Mouse (Mus musculus): ENCODE results near the gene Lingo1. TPM values are rescaled to one million over a fixed set of nuclear protein-coding genes. Genes with fewer than 3 reads are reported as not detected.

Lingo1 gene
- polyA plus RNA-seq, 1 experiment from 2014 or later = 2.1 TPM

DNA sequence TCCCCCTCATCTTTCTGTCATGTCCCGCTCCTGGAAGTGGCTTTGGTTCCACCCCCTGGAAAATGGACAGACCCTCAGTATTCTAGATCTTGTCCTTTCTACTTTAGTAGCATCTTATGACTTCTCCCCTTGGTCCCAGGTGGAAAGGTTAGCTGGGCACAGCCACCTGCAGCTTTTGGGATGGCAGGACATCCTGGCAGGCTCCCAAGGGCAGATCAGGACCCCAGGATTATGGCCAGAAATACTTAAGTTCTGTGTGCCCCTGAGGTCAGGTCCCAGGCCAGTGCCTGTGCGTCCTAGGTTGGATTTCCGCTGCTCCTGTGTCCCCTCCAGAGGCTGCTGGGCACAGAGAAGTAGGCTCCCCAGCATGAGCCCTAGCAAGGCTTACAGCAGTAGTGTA is 180.2 kb downstream of the Lingo1 start:
- DNase-seq (ENCODE audit: low spot score) = no peak
- H3K27ac ChIP-seq (replicated peaks) = no peak overlapping the region
- H3K9me3 ChIP-seq = no peaks in the 10 kb centered on the region
- no peak overlapping the region for H3K4me3 ChIP-seq
- no peaks in the 10 kb centered on the region for H3K36me3 ChIP-seq (replicated peaks)
- H3K27me3 ChIP-seq (replicated peaks; ENCODE audit: low read depth, poor library complexity, severe bottlenecking) = peaks cover 40% of the 10 kb centered on the region
- peaks cover 12% of the 10 kb centered on the region for H3K4me1 ChIP-seq
- 82% methylated on average over 3 of the region's 3 CpGs for WGBS

DNA sequence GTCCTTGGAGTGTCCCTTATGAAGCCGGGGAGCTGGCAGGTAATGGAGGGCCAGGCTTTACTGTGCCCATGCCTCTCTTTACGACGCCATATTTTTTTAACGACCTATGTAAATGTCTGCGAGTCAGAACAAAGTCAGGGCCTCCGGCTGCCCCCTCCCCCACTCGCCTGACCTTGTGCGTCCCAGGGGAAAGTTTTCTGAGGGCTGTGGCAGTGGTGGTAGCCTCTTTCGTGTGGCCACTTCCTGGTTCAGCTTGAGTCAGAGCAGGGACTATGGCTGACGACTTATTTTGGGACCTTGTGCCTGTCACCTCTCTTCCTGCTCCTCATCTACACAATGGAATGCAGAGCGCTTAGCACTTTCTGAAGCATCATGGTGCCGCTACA is 183.5 kb downstream of the Lingo1 start:
- 60% methylated on average over 12 of the region's 12 CpGs for WGBS
- Histone ChIP-seq H3K27ac (replicated peaks) (no peak overlapping the region), H3K9me3 (no peaks in the 10 kb centered on the region), H3K4me1 (peaks cover 24% of the 10 kb centered on the region), H3K27me3 (replicated peaks; ENCODE audit: low read depth, poor library complexity, severe bottlenecking) (peaks cover 41% of the 10 kb centered on the region), H3K36me3 (replicated peaks) (no peaks in the 10 kb centered on the region), H3K4me3 (no peak overlapping the region)
- DNase-seq (ENCODE audit: low spot score) = no peak

GRCm38 (mm10) chr9:56611912-56612797 is 184.1 kb downstream of the Lingo1 start:
- DNase-seq (ENCODE audit: low spot score) = no peak
- Histone ChIP-seq H3K36me3 (replicated peaks) (no peaks in the 10 kb centered on the region), H3K4me3 (no peak overlapping the region), H3K27ac (replicated peaks) (no peak overlapping the region), H3K9me3 (no peaks in the 10 kb centered on the region), H3K4me1 (peaks cover 24% of the 10 kb centered on the region), H3K27me3 (replicated peaks; ENCODE audit: low read depth, poor library complexity, severe bottlenecking) (peaks cover 47% of the 10 kb centered on the region)
- WGBS = 85% methylated on average over 8 of the region's 8 CpGs

DNA sequence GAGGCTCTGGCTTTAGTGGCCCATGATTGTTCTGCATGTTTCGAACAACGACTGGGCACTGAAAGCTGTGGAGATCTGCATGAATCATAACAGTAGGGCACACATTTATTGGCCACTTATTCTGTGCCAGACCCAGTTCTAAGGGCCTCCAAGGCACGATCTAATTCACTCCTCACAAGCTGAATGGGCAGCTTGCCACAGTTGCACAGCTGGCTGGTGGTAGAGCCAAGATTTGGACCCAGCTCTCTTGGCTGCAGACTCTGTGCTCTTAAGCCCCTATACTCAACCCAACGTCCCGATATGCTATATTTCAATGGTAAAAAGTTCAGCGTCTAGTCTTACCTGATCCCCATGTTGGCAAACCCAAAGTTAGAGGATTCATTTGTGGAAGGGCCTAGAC is 185.3 kb downstream of the Lingo1 start:
- Histone ChIP-seq H3K4me3 (no peak overlapping the region), H3K4me1 (peaks cover 29% of the 10 kb centered on the region), H3K27ac (replicated peaks) (no peak overlapping the region), H3K9me3 (no peaks in the 10 kb centered on the region), H3K27me3 (replicated peaks; ENCODE audit: low read depth, poor library complexity, severe bottlenecking) (peaks cover 48% of the 10 kb centered on the region), H3K36me3 (replicated peaks) (no peaks in the 10 kb centered on the region)
- DNase-seq (ENCODE audit: low spot score) = no peak
- 89% methylated on average over 6 of the region's 6 CpGs for WGBS

GRCm38 (mm10) chr9:56610466-56610865 is 185.8 kb downstream of the Lingo1 start:
- 69% methylated on average over 5 of the region's 5 CpGs for WGBS
- Histone ChIP-seq H3K27ac (replicated peaks) (no peak overlapping the region), H3K4me3 (no peak overlapping the region), H3K4me1 (peaks cover 31% of the 10 kb centered on the region), H3K9me3 (no peaks in the 10 kb centered on the region), H3K36me3 (replicated peaks) (no peaks in the 10 kb centered on the region), H3K27me3 (replicated peaks; ENCODE audit: low read depth, poor library complexity, severe bottlenecking) (peaks cover 48% of the 10 kb centered on the region)
- DNase-seq (ENCODE audit: low spot score) = no peak

DNA sequence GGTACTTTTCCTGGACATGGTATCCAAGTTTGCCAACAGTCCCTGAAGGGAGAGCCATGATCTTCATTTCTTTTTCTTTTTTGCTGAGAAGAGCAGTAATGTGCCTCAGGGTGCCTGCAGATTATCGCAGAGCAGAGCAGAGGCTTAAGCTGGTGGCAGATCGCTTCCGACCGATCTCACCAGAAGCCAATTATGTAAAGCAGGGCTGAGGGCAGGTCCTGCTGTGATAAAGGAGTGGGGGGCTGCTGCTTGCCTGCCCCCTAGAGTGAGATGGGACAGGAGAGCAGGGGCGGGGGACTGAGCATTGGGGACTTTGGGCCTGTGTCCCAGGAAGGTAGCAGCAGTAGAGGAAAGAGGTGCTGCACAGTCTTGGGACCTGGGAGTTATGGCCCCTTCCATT is 186.8 kb downstream of the Lingo1 start:
- H3K4me1 ChIP-seq = peaks cover 40% of the 10 kb centered on the region
- H3K4me3 ChIP-seq = no peak overlapping the region
- no peaks in the 10 kb centered on the region for H3K36me3 ChIP-seq (replicated peaks)
- WGBS = 7% methylated on average over 5 of the region's 5 CpGs
- H3K9me3 ChIP-seq = no peaks in the 10 kb centered on the region
- DNase-seq (ENCODE audit: low spot score) = no peak
- no peak overlapping the region for H3K27ac ChIP-seq (replicated peaks)
- peaks cover 48% of the 10 kb centered on the region for H3K27me3 ChIP-seq (replicated peaks; ENCODE audit: low read depth, poor library complexity, severe bottlenecking)

GRCm38 (mm10) chr9:56608691-56609351 is 187.4 kb downstream of the Lingo1 start:
- no peaks in the 10 kb centered on the region for H3K9me3 ChIP-seq
- peaks cover 48% of the 10 kb centered on the region for H3K27me3 ChIP-seq (replicated peaks; ENCODE audit: low read depth, poor library complexity, severe bottlenecking)
- H3K4me1 ChIP-seq = peaks cover 40% of the 10 kb centered on the region
- no peak for DNase-seq (ENCODE audit: low spot score)
- 16% methylated on average over 11 of the region's 11 CpGs for WGBS
- H3K27ac ChIP-seq (replicated peaks) = no peak overlapping the region
- no peak overlapping the region for H3K4me3 ChIP-seq
- no peaks in the 10 kb centered on the region for H3K36me3 ChIP-seq (replicated peaks)

DNA sequence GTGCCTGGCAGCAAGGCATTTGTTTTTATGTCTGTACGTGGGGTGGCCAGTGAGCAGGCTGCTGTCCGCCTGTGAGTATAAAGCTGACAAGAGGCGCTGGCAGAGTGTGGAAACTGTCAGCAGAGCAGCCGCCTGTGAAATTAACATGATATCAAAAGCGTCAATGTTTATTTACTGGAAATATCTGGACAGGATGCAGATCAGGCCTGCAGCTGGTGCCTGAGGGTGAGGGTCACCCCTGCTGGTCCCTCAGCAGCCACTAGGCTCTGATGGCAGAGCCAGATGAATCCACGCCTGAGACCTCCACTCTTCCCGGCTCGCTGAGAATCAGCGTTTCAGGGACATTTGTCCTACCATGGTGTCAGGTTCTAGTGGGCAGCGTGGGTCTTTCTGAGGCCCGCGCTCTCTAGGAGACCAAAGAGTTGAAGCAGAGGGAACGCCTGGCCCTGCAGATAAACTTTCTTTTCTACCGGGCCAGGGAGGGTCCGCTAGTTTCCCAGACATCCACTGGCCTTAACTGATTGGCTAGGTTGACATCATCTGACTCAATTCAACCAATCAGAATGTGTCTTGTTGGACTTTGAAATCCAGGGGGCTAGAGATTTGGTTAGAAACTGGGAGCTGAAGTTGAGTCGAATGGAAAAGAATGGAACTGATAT is 190.1 kb downstream of the Lingo1 start:
- no peaks in the 10 kb centered on the region for H3K9me3 ChIP-seq
- WGBS = 75% methylated on average over 16 of the region's 16 CpGs
- H3K4me1 ChIP-seq = peaks cover 33% of the 10 kb centered on the region

GRCm38 (mm10) chr9:56605443-56605806 is 190.8 kb downstream of the Lingo1 start:
- peaks cover 34% of the 10 kb centered on the region for H3K27me3 ChIP-seq (replicated peaks; ENCODE audit: low read depth, poor library complexity, severe bottlenecking)
- no peak for DNase-seq (ENCODE audit: low spot score)
- H3K27ac ChIP-seq (replicated peaks) = no peak overlapping the region; the same call in 1 of the 2 replicates
- no peaks in the 10 kb centered on the region for H3K36me3 ChIP-seq (replicated peaks)
- H3K4me1 ChIP-seq = peaks cover 33% of the 10 kb centered on the region
- H3K9me3 ChIP-seq = no peaks in the 10 kb centered on the region
- no peak overlapping the region for H3K4me3 ChIP-seq

More for the DNA sequence above, 190.1 kb downstream of the Lingo1 start:
- H3K36me3 ChIP-seq (replicated peaks) = no peaks in the 10 kb centered on the region
- DNase-seq (ENCODE audit: low spot score) = no peak
- peaks cover 39% of the 10 kb centered on the region for H3K27me3 ChIP-seq (replicated peaks; ENCODE audit: low read depth, poor library complexity, severe bottlenecking)
- peak overlapping the region; percentile 19; the same call in 1 of the 2 replicates for H3K4me3 ChIP-seq
- H3K27ac ChIP-seq (replicated peaks) = peak overlapping the region; percentile 21; the same call in 1 of the 2 replicates

DNA sequence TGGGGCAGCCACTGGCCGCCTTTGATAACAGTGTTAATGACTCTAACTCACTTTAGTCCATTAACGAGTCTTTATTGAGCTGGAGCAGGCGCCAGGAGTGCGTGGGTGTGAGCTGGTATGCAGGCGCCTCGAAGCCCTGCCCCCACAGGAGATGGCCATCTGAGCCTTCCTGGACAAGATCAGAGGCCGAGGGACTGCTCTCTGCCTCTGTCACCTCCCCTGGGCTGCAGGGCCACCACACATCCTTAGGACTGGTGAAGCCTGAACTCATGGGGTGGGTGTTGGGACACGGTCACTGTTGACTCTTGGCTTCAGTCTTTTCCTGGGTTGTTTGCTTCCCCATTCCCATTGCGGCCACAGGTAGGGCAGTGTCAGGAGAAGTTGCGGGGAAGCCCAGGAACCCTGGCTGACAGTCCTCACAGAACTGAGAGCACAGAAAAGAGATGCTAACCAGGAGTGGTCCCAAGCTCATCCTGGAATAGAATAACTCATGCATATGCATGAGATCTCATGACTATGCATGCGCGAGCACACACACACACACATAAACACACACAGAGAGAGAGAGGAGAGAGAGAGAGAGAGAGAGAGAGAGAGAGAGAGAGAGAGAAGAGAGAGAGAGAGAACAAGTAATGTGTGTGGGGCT is 191.3 kb downstream of the Lingo1 start:
- WGBS = 47% methylated on average over 12 of the region's 12 CpGs
- Histone ChIP-seq H3K9me3 (no peaks in the 10 kb centered on the region), H3K27me3 (replicated peaks; ENCODE audit: low read depth, poor library complexity, severe bottlenecking) (peaks cover 29% of the 10 kb centered on the region), H3K4me3 (0 out of 2 replicates have a peak overlapping the region, but pooled peaks have one; percentile 8), H3K27ac (replicated peaks) (no peak overlapping the region), H3K4me1 (peaks cover 33% of the 10 kb centered on the region), H3K36me3 (replicated peaks) (no peaks in the 10 kb centered on the region)
- DNase-seq (ENCODE audit: low spot score) = no peak

DNA sequence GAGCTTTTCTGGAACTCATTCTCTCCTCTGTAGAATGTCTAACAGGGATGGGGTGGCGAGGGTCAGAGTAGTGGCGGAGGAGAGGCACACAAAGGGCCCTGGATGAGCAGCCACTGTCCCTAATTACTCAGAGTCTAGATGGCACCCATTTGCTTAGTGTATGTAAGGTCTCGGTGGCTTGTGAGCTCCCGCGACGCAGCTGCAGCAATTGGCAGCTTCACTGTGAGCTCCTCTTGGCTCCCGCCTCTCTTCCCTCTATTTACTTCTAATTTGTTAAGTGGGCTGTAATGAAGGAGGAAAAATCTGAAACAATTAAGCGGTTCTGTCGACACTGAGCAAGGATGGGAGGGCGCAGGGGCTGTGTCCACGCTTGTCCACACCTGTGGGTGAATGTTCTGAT is 195.6 kb downstream of the Lingo1 start:
- Histone ChIP-seq H3K27me3 (replicated peaks; ENCODE audit: low read depth, poor library complexity, severe bottlenecking) (no peaks in the 10 kb centered on the region), H3K4me1 (peaks cover 10% of the 10 kb centered on the region), H3K9me3 (no peaks in the 10 kb centered on the region), H3K36me3 (replicated peaks) (no peaks in the 10 kb centered on the region), H3K27ac (replicated peaks) (no peak overlapping the region), H3K4me3 (no peak overlapping the region)
- DNase-seq (ENCODE audit: low spot score) = no peak
- WGBS = 70% methylated on average over 11 of the region's 11 CpGs

GRCm38 (mm10) chr9:56592639-56593038 is 203.6 kb downstream of the Lingo1 start:
- H3K36me3 ChIP-seq (replicated peaks) = no peaks in the 10 kb centered on the region
- DNase-seq (ENCODE audit: low spot score) = no peak
- H3K9me3 ChIP-seq = no peaks in the 10 kb centered on the region
- H3K27ac ChIP-seq (replicated peaks) = no peak overlapping the region
- WGBS = 93% methylated on average over 7 of the region's 7 CpGs
- 0 out of 2 replicates have a peak, but pooled peaks cover 16% of the 10 kb centered on the region for H3K27me3 ChIP-seq (replicated peaks; ENCODE audit: low read depth, poor library complexity, severe bottlenecking)
- H3K4me1 ChIP-seq = peaks cover 23% of the 10 kb centered on the region
- no peak overlapping the region for H3K4me3 ChIP-seq

Measured in embryonic facial prominence, embryonic 10.5 days (tissue).